ENCODE assay signal across 30 mouse cellular contexts in the genomic region with DNA sequence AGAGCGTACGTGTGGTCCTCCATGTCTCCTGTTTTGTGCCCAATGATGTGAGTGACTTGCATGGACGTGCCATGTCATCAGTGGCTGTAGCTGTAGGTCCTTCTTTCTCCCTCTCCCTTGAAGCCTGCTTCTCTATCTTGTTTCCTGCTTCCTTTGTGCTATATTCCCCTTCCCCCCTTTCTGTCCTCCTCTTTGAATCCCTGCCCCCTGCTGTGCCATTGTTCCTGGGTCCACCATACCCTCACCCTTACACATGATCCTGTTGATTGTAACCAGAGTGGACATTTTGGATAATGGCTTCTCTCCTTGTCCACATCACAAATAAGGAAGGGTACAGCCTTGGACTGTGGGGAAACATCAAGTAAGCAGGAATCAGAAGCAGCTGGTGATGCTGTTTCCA.
"Had no signal": no experiment of that assay in that cellular context is flagged by ENCODE, and none has a peak within 500 bp of the region (broad histone marks: within the 10 kb centered on the region; RNA-seq: fewer than 3 reads in every experiment).

No protein-coding gene starts in this region.

- DNase-seq: left cerebral cortex, postnatal 4 days; liver; liver, embryonic 13.5 days; liver, postnatal 0 days; lung, adult 18-20 months; lung, adult 2 months; lung, embryonic 14.5 days; lung, postnatal 10 days; lung, postnatal 14 days; lung, postnatal 36 days; lung, postnatal 4 days; midbrain, embryonic 14.5 days had no signal

- H3K4me3 ChIP-seq: left cerebral cortex, adult 2 months; limb, embryonic 10.5 days; limb, embryonic 12.5 days; limb, embryonic 13.5 days; limb, embryonic 15.5 days; liver, embryonic 12.5 days; liver, embryonic 13.5 days; liver, embryonic 15.5 days; lung, embryonic 15.5 days; midbrain, embryonic 12.5 days; midbrain, embryonic 13.5 days; midbrain, embryonic 15.5 days; myocyte had no signal

- H3K4me1 ChIP-seq: limb, embryonic 10.5 days; limb, embryonic 12.5 days; limb, embryonic 13.5 days; limb, embryonic 15.5 days; liver, embryonic 12.5 days; liver, embryonic 13.5 days; liver, embryonic 15.5 days; lung, embryonic 15.5 days had no signal

- H3K9ac ChIP-seq: limb, embryonic 12.5 days; limb, embryonic 13.5 days; limb, embryonic 15.5 days; liver, embryonic 12.5 days; liver, embryonic 13.5 days; liver, embryonic 14.5 days; liver, embryonic 15.5 days; liver, postnatal 0 days; lung, embryonic 14.5 days; lung, embryonic 15.5 days; midbrain, embryonic 12.5 days; midbrain, embryonic 13.5 days; midbrain, embryonic 15.5 days had no signal

- H3K27me3 ChIP-seq: limb, embryonic 12.5 days; limb, embryonic 13.5 days; limb, embryonic 15.5 days; liver, embryonic 12.5 days; liver, embryonic 13.5 days; liver, embryonic 15.5 days; lung, embryonic 15.5 days; midbrain, embryonic 12.5 days; midbrain, embryonic 13.5 days; midbrain, embryonic 15.5 days had no signal

- ATAC-seq: liver, embryonic 12.5 days; liver, postnatal 0 days; lung, postnatal 0 days; midbrain, embryonic 13.5 days; midbrain, embryonic 15.5 days; midbrain, embryonic 16.5 days had no signal

- H3K4me2 ChIP-seq: limb, embryonic 12.5 days; limb, embryonic 13.5 days; limb, embryonic 15.5 days; liver, embryonic 11.5 days; liver, embryonic 12.5 days; liver, embryonic 13.5 days; liver, embryonic 15.5 days; lung, embryonic 14.5 days; lung, embryonic 15.5 days; midbrain, embryonic 11.5 days; midbrain, embryonic 12.5 days; midbrain, embryonic 13.5 days; midbrain, embryonic 15.5 days had no signal

- H3K9me3 ChIP-seq: limb, embryonic 10.5 days; limb, embryonic 12.5 days; limb, embryonic 13.5 days; limb, embryonic 15.5 days; liver, embryonic 12.5 days; liver, embryonic 13.5 days; liver, embryonic 15.5 days; lung, embryonic 15.5 days; midbrain, embryonic 12.5 days; midbrain, embryonic 13.5 days; midbrain, embryonic 15.5 days had no signal

- H3K27ac ChIP-seq: left cerebral cortex, adult 2 months; limb, embryonic 10.5 days; limb, embryonic 12.5 days; limb, embryonic 13.5 days; limb, embryonic 15.5 days; liver, embryonic 12.5 days; liver, embryonic 13.5 days; liver, embryonic 14.5 days; liver, embryonic 15.5 days; lung, embryonic 15.5 days; macrophage; midbrain, embryonic 12.5 days; midbrain, embryonic 13.5 days; midbrain, embryonic 15.5 days had no signal

- H3K36me3 ChIP-seq: midbrain, embryonic 15.5 days had no signal
